Mouse (Mus musculus): ENCODE measurements at regions not wholly inside any gene's neighbourhood (a gene's known extent, or its start where the extent isn't known, plus 50 kb on each side); places are given as distances from the start of the nearest gene placed in this dataset.
"Not testable (repeated sequence)": the region's sequence is repeated elsewhere in the genome, so short reads cannot be mapped to it uniquely, and the experiment has no call there.

DNA sequence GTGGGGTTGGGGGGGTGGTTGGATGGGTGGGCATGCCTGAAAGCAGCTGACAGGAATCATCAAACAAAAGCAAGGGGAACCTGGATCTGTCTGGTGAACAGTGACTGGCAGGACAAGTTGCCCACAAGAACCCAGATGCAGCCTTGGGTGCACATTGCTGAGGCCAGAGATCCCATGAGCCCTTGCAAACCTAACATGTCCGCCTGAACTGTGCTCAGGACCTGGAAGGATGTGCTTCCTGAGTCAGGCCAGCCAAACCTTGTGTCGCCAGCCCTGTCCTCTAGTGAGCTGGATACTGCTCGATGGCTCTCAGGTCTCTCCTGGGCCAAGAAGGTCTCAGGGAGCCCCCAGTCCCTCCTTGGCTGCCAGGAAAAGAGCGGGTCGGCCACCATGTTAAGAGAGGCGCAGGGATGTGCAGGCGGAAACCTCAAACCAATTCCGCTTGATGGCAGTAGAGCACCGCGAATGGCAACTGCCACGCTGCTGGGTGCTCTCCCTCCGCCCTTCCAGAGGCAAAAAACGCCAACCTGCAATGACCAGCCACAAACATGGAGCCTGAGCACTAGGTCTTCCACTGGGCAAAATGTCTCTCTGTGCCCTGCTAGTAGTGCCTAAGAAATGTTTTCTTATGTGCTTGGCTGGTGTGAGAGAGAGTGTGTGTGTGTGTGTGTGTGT lies 140.2 kb downstream of the Pls3 start:
- H3K27me3 ChIP-seq (replicated peaks); in situ Hi-C loops (cut with MboI; ENCODE audit: low pct_ligation_motif_present, low pct_unique_long_range_greater_than_20kb, low sequenced_read_pairs); H3K9me3 ChIP-seq (replicated peaks; ENCODE audit: low read length); DNase-seq (ENCODE audit: extremely low read depth); H3K79me2 ChIP-seq (replicated peaks; ENCODE audit: control insufficient read depth, extremely low read depth, insufficient read depth, poor library complexity, severe bottlenecking); H3K9ac ChIP-seq (ENCODE audit: insufficient read depth, low read depth); H3K27ac ChIP-seq (ENCODE audit: insufficient read depth, low read depth); H3K4me3 ChIP-seq (replicated peaks in 1 of 3; ENCODE audit: low read depth in 2 of 3, low read length in 2 of 3, poor library complexity in 1 of 3); H3K4me1 ChIP-seq (ENCODE audit: control insufficient read depth in 1 of 2, insufficient read depth in 2 of 2); H3K4me2 ChIP-seq (ENCODE audit: insufficient read depth, low read depth, poor library complexity, severe bottlenecking); H3K36me3 ChIP-seq (replicated peaks in 1 of 2; ENCODE audit: control insufficient read depth in 1 of 2, insufficient read depth in 1 of 2, low read length in 1 of 2); dilution Hi-C loops (cut with MboI; ENCODE audit: extremely low pct_ligation_motif_present, extremely low pct_unique_long_range_greater_than_20kb, low sequenced_read_pairs): not testable (repeated sequence)

DNA sequence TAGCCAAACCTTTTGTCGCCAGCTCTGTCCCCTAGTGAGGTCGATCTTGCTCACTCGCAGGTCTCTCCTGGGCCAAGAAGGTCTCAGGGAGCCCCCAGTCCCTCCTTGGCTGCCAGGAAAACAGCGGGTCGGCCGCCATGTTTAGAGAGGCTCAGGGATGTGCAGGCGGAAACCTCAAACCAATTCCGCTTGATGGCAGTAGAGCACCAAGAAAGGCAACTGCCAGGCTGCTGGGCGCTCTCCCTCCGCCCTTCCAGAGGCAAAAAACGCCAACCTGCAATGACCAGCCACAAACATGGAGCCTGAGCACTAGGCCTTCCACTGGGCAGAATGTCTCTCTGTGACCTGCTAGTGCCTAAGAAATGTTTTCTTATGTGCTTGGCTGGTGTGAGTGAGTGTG lies 141.3 kb downstream of the Pls3 start:
- H3K4me2 ChIP-seq (ENCODE audit: insufficient read depth, low read depth, poor library complexity, severe bottlenecking); H3K27ac ChIP-seq (ENCODE audit: insufficient read depth, low read depth); DNase-seq (ENCODE audit: extremely low read depth); H3K27me3 ChIP-seq (replicated peaks); H3K4me1 ChIP-seq (ENCODE audit: control insufficient read depth in 1 of 2, insufficient read depth in 2 of 2); H3K36me3 ChIP-seq (replicated peaks in 1 of 2; ENCODE audit: control insufficient read depth in 1 of 2, insufficient read depth in 1 of 2, low read length in 1 of 2); H3K9ac ChIP-seq (ENCODE audit: insufficient read depth, low read depth); in situ Hi-C loops (cut with MboI; ENCODE audit: low pct_ligation_motif_present, low pct_unique_long_range_greater_than_20kb, low sequenced_read_pairs); H3K4me3 ChIP-seq (replicated peaks in 1 of 3; ENCODE audit: low read depth in 2 of 3, low read length in 2 of 3, poor library complexity in 1 of 3); dilution Hi-C loops (cut with MboI; ENCODE audit: extremely low pct_ligation_motif_present, extremely low pct_unique_long_range_greater_than_20kb, low sequenced_read_pairs); H3K9me3 ChIP-seq (replicated peaks; ENCODE audit: low read length); H3K79me2 ChIP-seq (replicated peaks; ENCODE audit: control insufficient read depth, extremely low read depth, insufficient read depth, poor library complexity, severe bottlenecking): not testable (repeated sequence)
- TF ChIP-seq ZNF384 (IDR thresholded peaks at IDR 0.05; ENCODE audit: low read depth, low read length): peak; percentile 13; the same call in 1 of the 2 replicates

DNA sequence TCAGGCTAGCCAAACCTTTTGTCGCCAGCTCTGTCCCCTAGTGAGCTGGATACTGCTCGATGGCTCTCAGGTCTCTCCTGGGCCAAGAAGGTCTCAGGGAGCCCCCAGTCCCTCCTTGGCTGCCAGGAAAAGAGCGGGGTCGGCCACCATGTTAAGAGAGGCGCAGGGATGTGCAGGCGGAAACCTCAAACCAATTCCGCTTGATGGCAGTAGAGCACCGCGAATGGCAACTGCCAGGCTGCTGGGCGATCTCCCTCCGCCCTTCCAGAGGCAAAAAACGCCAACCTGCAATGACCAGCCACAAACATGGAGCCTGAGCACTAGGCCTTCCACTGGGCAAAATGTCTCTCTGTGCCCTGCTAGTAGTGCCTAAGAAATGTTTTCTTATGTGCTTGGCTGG lies 145.2 kb downstream of the Pls3 start:
- H3K27me3 ChIP-seq (replicated peaks); DNase-seq (ENCODE audit: extremely low read depth); H3K27ac ChIP-seq (ENCODE audit: insufficient read depth, low read depth); H3K79me2 ChIP-seq (replicated peaks; ENCODE audit: control insufficient read depth, extremely low read depth, insufficient read depth, poor library complexity, severe bottlenecking); H3K4me3 ChIP-seq (replicated peaks in 1 of 3; ENCODE audit: low read depth in 2 of 3, low read length in 2 of 3, poor library complexity in 1 of 3); dilution Hi-C loops (cut with MboI; ENCODE audit: extremely low pct_ligation_motif_present, extremely low pct_unique_long_range_greater_than_20kb, low sequenced_read_pairs); H3K4me2 ChIP-seq (ENCODE audit: insufficient read depth, low read depth, poor library complexity, severe bottlenecking); H3K9me3 ChIP-seq (replicated peaks; ENCODE audit: low read length); in situ Hi-C loops (cut with MboI; ENCODE audit: low pct_ligation_motif_present, low pct_unique_long_range_greater_than_20kb, low sequenced_read_pairs); H3K4me1 ChIP-seq (ENCODE audit: control insufficient read depth in 1 of 2, insufficient read depth in 2 of 2); H3K36me3 ChIP-seq (replicated peaks in 1 of 2; ENCODE audit: control insufficient read depth in 1 of 2, insufficient read depth in 1 of 2, low read length in 1 of 2); H3K9ac ChIP-seq (ENCODE audit: insufficient read depth, low read depth): not testable (repeated sequence)

DNA sequence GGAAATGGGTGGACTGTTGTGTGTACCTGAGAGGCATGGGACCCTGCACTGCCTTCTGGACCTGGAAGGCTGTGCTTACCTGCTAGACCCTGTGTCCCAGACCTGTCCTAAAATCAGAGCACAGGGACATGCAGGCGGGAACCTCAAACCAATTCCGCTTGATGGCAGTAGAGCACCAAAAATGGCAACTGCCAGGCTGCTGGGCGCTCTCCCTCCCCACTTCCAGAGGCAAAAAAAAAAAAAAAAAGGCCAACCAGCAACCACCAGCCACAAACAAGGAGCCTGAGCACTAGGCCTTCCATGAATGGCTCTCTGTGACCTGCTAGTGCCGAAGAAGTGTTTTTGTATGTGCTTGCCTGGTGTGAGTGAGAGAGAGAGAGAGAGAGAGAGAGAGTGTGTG lies 146.5 kb downstream of the Pls3 start:
- no peak overlapping the region for H3K9ac ChIP-seq (ENCODE audit: insufficient read depth, low read depth)
- in situ Hi-C loops (cut with MboI; ENCODE audit: low pct_ligation_motif_present, low pct_unique_long_range_greater_than_20kb, low sequenced_read_pairs): no loop called here

DNA sequence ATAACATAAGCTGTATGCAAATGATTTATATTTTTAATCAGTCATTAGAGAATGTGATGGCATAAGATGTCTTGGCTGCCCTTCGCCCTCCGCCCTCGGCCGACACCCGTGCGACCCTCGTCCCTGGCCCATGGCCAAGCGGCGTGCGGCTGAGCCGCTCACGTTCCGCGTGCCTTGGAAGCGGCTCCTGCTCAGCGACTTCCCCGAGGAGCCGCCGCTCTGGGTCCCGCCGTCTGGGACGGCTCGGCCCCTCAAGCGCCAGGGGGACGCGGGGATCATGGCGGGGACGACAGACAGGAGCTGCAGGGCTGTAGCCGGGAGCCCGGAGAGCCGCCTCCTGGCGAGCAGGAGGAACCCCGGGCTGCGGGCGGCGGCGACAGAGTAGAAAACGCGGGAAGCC lies 145.5 kb upstream of the Rab39b start:
- in situ Hi-C loops (cut with MboI; ENCODE audit: low pct_ligation_motif_present, low pct_unique_long_range_greater_than_20kb, low sequenced_read_pairs); dilution Hi-C loops (cut with MboI; ENCODE audit: extremely low pct_ligation_motif_present, extremely low pct_unique_long_range_greater_than_20kb, low sequenced_read_pairs); H3K4me3 ChIP-seq (replicated peaks in 1 of 3; ENCODE audit: low read depth in 2 of 3, low read length in 2 of 3, poor library complexity in 1 of 3); H3K27ac ChIP-seq (ENCODE audit: insufficient read depth, low read depth); H3K27me3 ChIP-seq (replicated peaks); H3K9ac ChIP-seq (ENCODE audit: insufficient read depth, low read depth); H3K36me3 ChIP-seq (replicated peaks in 1 of 2; ENCODE audit: control insufficient read depth in 1 of 2, insufficient read depth in 1 of 2, low read length in 1 of 2); H3K9me3 ChIP-seq (replicated peaks; ENCODE audit: low read length); H3K4me1 ChIP-seq (ENCODE audit: control insufficient read depth in 1 of 2, insufficient read depth in 2 of 2); H3K4me2 ChIP-seq (ENCODE audit: insufficient read depth, low read depth, poor library complexity, severe bottlenecking); H3K79me2 ChIP-seq (replicated peaks; ENCODE audit: control insufficient read depth, extremely low read depth, insufficient read depth, poor library complexity, severe bottlenecking); DNase-seq (ENCODE audit: extremely low read depth): not testable (repeated sequence)

More for the DNA sequence above, 146.5 kb downstream of the Pls3 start:
- Histone ChIP-seq H3K9me3 (replicated peaks; ENCODE audit: low read length) (peaks cover 7% of the 10 kb centered on the region), H3K4me1 (ENCODE audit: control insufficient read depth in 1 of 2, insufficient read depth in 2 of 2) (no peaks in the 10 kb centered on the region), H3K79me2 (replicated peaks; ENCODE audit: control insufficient read depth, extremely low read depth, insufficient read depth, poor library complexity, severe bottlenecking) (no peaks in the 10 kb centered on the region), H3K4me2 (ENCODE audit: insufficient read depth, low read depth, poor library complexity, severe bottlenecking) (no peak overlapping the region), H3K27ac (ENCODE audit: insufficient read depth, low read depth) (no peak overlapping the region), H3K4me3 (replicated peaks in 1 of 3; ENCODE audit: low read depth in 2 of 3, low read length in 2 of 3, poor library complexity in 1 of 3) (no peak overlapping the region), H3K27me3 (replicated peaks) (no peaks in the 10 kb centered on the region), H3K36me3 (replicated peaks in 1 of 2; ENCODE audit: control insufficient read depth in 1 of 2, insufficient read depth in 1 of 2, low read length in 1 of 2) (no peaks in the 10 kb centered on the region)
- dilution Hi-C loops (cut with MboI; ENCODE audit: extremely low pct_ligation_motif_present, extremely low pct_unique_long_range_greater_than_20kb, low sequenced_read_pairs): no loop called here
- TF ChIP-seq USF2 (conservative IDR thresholded peaks at IDR 0.05; ENCODE audit: low read depth, low read length) (no peak), PAX5 (IDR thresholded peaks at IDR 0.05; ENCODE audit: low read length) (no peak), NRF1 (IDR thresholded peaks at IDR 0.05; ENCODE audit: low read depth, low read length) (no peak), MYC (IDR thresholded peaks at IDR 0.05; ENCODE audit: low read depth, low read length) (no peak), USF1 (IDR thresholded peaks at IDR 0.05; ENCODE audit: low read depth, low read length) (no peak), UBTF (IDR thresholded peaks at IDR 0.05; ENCODE audit: low read depth, low read length) (no peak), CHD2 (IDR thresholded peaks at IDR 0.05; ENCODE audit: low read length) (no peak), IRF4 (IDR thresholded peaks at IDR 0.05; ENCODE audit: low read depth, low read length) (no peak), MEF2A (IDR thresholded peaks at IDR 0.05; ENCODE audit: borderline replicate concordance, low read depth, low read length) (no peak), KAT2A (IDR thresholded peaks at IDR 0.05; ENCODE audit: insufficient replicate concordance, low read length) (no peak)
- no peak for DNase-seq (ENCODE audit: extremely low read depth)

Data from CH12.LX (cell line).